Comparison of ENCODE assay signal across 11 mouse cellular contexts in genomic region chr16:69125361-69125760, GRCm38 (mm10).
"Had no signal": no experiment of that assay in that cellular context is flagged by ENCODE, and none has a peak within 500 bp of the region (broad histone marks: within the 10 kb centered on the region; RNA-seq: fewer than 3 reads in every experiment).

No protein-coding gene starts in this region.

- DNase-seq: gastrocnemius, postnatal 14 days; gastrocnemius, postnatal 36 days; heart, adult 18-20 months; heart, postnatal 10 days; kidney, adult 11 months; kidney, adult 2 months; kidney, adult 9 months; kidney, postnatal 14 days; kidney, postnatal 36 days; layer of hippocampus, adult 9-11 months; layer of hippocampus, postnatal 36 days had no signal
